Comparison of ENCODE assay signal across 9 mouse cellular contexts in genomic region chr4:155602753-155603152, GRCm38 (mm10). TPM values are rescaled to one million over a fixed set of nuclear protein-coding genes. Genes with fewer than 3 reads are reported as not detected.
DNase-seq lines count a peak whose midpoint lies in the region; ATAC-seq and TF ChIP-seq lines count a peak whose summit lies in the region.
"Had no signal": no experiment of that assay in that cellular context is flagged by ENCODE, and none has a peak within 500 bp of the region (broad histone marks: within the 10 kb centered on the region; RNA-seq: fewer than 3 reads in every experiment).

No protein-coding gene starts in this region.

- peak overlapping the region; percentile 86 for H3K4me2 ChIP-seq in embryonic facial prominence, embryonic 12.5 days (replicated peaks)
- H3K4me2 ChIP-seq in intestine, embryonic 14.5 days (ENCODE audit: low read length): peak overlapping the region; percentile 72
- H3K4me2 ChIP-seq in midbrain, embryonic 15.5 days: peak overlapping the region; percentile 94

- peak overlapping the region; percentile 69 for H3K4me3 ChIP-seq in left cerebral cortex, adult 2 months
- H3K4me3 ChIP-seq in embryonic facial prominence, embryonic 12.5 days: peak overlapping the region; percentile 98
- H3K4me3 ChIP-seq in intestine, embryonic 14.5 days (ENCODE audit: low read depth, low read length): no peak overlapping the region
- H3K4me3 ChIP-seq in midbrain, embryonic 15.5 days: peak overlapping the region; percentile 87

- no peaks in the 10 kb centered on the region for H3K9me3 ChIP-seq in embryonic facial prominence, embryonic 12.5 days
- no peaks in the 10 kb centered on the region for H3K9me3 ChIP-seq in intestine, embryonic 14.5 days (ENCODE audit: control insufficient read depth, low read length)
- no peaks in the 10 kb centered on the region for H3K9me3 ChIP-seq in midbrain, embryonic 15.5 days

- peaks cover 9% of the 10 kb centered on the region for H3K4me1 ChIP-seq in embryonic facial prominence, embryonic 12.5 days
- peaks cover 6% of the 10 kb centered on the region for H3K4me1 ChIP-seq in intestine, embryonic 14.5 days (replicated peaks; ENCODE audit: control insufficient read depth, insufficient read depth, low read length)
- peaks cover 19% of the 10 kb centered on the region for H3K4me1 ChIP-seq in midbrain, embryonic 15.5 days

- intact Hi-C loops in left cerebral cortex, adult 2 months (cut with DNase I): no loop called here
- intact Hi-C loops in left cerebral cortex, postnatal 4 days (cut with DNase I): no loop called here
- intact Hi-C loops in left cerebral cortex, postnatal 10 days (cut with DNase I): no loop called here

- H3K27me3 ChIP-seq in embryonic facial prominence, embryonic 12.5 days: no peaks in the 10 kb centered on the region
- H3K27me3 ChIP-seq in intestine, embryonic 14.5 days (replicated peaks; ENCODE audit: control insufficient read depth, insufficient read depth, low read length): no peaks in the 10 kb centered on the region
- no peaks in the 10 kb centered on the region for H3K27me3 ChIP-seq in midbrain, embryonic 15.5 days (replicated peaks)

- TF ChIP-seq CTCF in left cerebral cortex, adult 2 months (IDR thresholded peaks at IDR 0.05): no peak

- 0 out of 2 replicates have a peak, but pooled peaks cover 17% of the 10 kb centered on the region for H3K36me3 ChIP-seq in embryonic facial prominence, embryonic 12.5 days
- peaks cover 5% of the 10 kb centered on the region; the same call in 1 of the 2 replicates for H3K36me3 ChIP-seq in intestine, embryonic 14.5 days (ENCODE audit: control insufficient read depth, insufficient read depth, low read length)
- no peaks in the 10 kb centered on the region for H3K36me3 ChIP-seq in midbrain, embryonic 15.5 days (replicated peaks)

- WGBS in embryonic facial prominence, embryonic 12.5 days: 92% methylated on average over 1 of the region's 1 CpGs
- WGBS in intestine, embryonic 14.5 days: 96% methylated on average over 1 of the region's 1 CpGs
- WGBS in midbrain, embryonic 15.5 days: 87% methylated on average over 1 of the region's 1 CpGs

- DNase-seq in left cerebral cortex, adult 2 months (ENCODE audit: extremely low spot score in 1 of 2, low spot score in 2 of 2): no peak
- DNase-seq in left cerebral cortex, postnatal 4 days: no peak
- DNase-seq in intestine, embryonic 14.5 days (ENCODE audit: low spot score): no peak
- DNase-seq in urinary bladder, adult 2 months (ENCODE audit: low spot score): no peak
- DNase-seq in left cerebral cortex, postnatal 10 days (ENCODE audit: extremely low spot score in 1 of 2, low spot score in 2 of 2): no peak
- no peak for DNase-seq in cerebellum, adult 8-10 months

- H3K27ac ChIP-seq in left cerebral cortex, adult 2 months: no peak overlapping the region
- H3K27ac ChIP-seq in embryonic facial prominence, embryonic 12.5 days: no peak overlapping the region
- H3K27ac ChIP-seq in intestine, embryonic 14.5 days (ENCODE audit: low read depth): no peak overlapping the region
- H3K27ac ChIP-seq in midbrain, embryonic 15.5 days: no peak overlapping the region

- no peak for ATAC-seq in embryonic facial prominence, embryonic 12.5 days (ENCODE audit: insufficient number of reproducible peaks, insufficient read depth, low FRiP score, low TSS enrichment)
- ATAC-seq in intestine, embryonic 14.5 days (replicated peaks; ENCODE audit: low FRiP score, low TSS enrichment, low read depth): no peak
- no peak for ATAC-seq in midbrain, embryonic 15.5 days (replicated peaks)

- H3K9ac ChIP-seq in embryonic facial prominence, embryonic 12.5 days: no peak overlapping the region
- no peak overlapping the region for H3K9ac ChIP-seq in intestine, embryonic 14.5 days (ENCODE audit: low read length)
- H3K9ac ChIP-seq in midbrain, embryonic 15.5 days: 0 out of 2 replicates have a peak overlapping the region, but pooled peaks have one; percentile 96

RNA-seq across cellular contexts. Expression of gene Slc35e2, which starts 1.5 kb away (rescaled TPM):
- 10 to 100 TPM; 47.3 to 50.5 TPM for total RNA-seq in left cerebral cortex, adult 2 months (2021)
- 10 to 100 TPM; 39.1 to 40.6 TPM for total RNA-seq in left cerebral cortex, postnatal 4 days (2021)
- polyA plus RNA-seq in embryonic facial prominence, embryonic 12.5 days (2016; fragmentation: Nextera tagmentation; extraction: Ambion mirVana): 11.4 and 12.5 TPM in 2 replicates
- polyA plus RNA-seq in intestine, embryonic 14.5 days (2014; fragmentation: Nextera tagmentation; extraction: Ambion mirVana): 8.5 and 9.5 TPM in 2 replicates
- 15.3 and 17.5 TPM in 2 replicates for polyA plus RNA-seq in midbrain, embryonic 15.5 days (2015; fragmentation: Nextera tagmentation; extraction: Ambion mirVana)
- 6.1 and 7.8 TPM in 2 replicates for polyA plus RNA-seq in urinary bladder, adult 2 months (2012; rRNA removed)
- 10 to 100 TPM; 44.1 to 45.2 TPM for total RNA-seq in left cerebral cortex, postnatal 10 days (2021)

RNA-seq across cellular contexts. Expression of gene Cdk11b, which starts 21.9 kb away (rescaled TPM):
- total RNA-seq in left cerebral cortex, adult 2 months (2021): 10 to 100 TPM; 46.8 to 56.0 TPM
- 10 to 100 TPM; 55.5 to 60.6 TPM for total RNA-seq in left cerebral cortex, postnatal 4 days (2021)
- 78.3 and 86.6 TPM in 2 replicates for polyA plus RNA-seq in embryonic facial prominence, embryonic 12.5 days (2016; fragmentation: Nextera tagmentation; extraction: Ambion mirVana)
- 48.7 and 52.6 TPM in 2 replicates for polyA plus RNA-seq in intestine, embryonic 14.5 days (2014; fragmentation: Nextera tagmentation; extraction: Ambion mirVana)
- polyA plus RNA-seq in midbrain, embryonic 15.5 days (2015; fragmentation: Nextera tagmentation; extraction: Ambion mirVana): 54.6 and 56.2 TPM in 2 replicates
- polyA plus RNA-seq in urinary bladder, adult 2 months (2012; rRNA removed): 35.6 and 61.6 TPM in 2 replicates
- total RNA-seq in left cerebral cortex, postnatal 10 days (2021): 10 to 100 TPM; 42.0 to 51.4 TPM

RNA-seq across cellular contexts. Expression of gene Nadk, which starts 40.6 kb away (rescaled TPM):
- 10 to 100 TPM; 55.9 to 58.2 TPM for total RNA-seq in left cerebral cortex, adult 2 months (2021)
- 10 to 100 TPM; 58.8 to 59.5 TPM for total RNA-seq in left cerebral cortex, postnatal 4 days (2021)
- 96.6 and 101 TPM in 2 replicates for polyA plus RNA-seq in embryonic facial prominence, embryonic 12.5 days (2016; fragmentation: Nextera tagmentation; extraction: Ambion mirVana)
- 93.6 and 99.6 TPM in 2 replicates for polyA plus RNA-seq in intestine, embryonic 14.5 days (2014; fragmentation: Nextera tagmentation; extraction: Ambion mirVana)
- 82.9 and 88.7 TPM in 2 replicates for polyA plus RNA-seq in midbrain, embryonic 15.5 days (2015; fragmentation: Nextera tagmentation; extraction: Ambion mirVana)
- polyA plus RNA-seq in urinary bladder, adult 2 months (2012; rRNA removed): 110 and 118 TPM in 2 replicates
- total RNA-seq in left cerebral cortex, postnatal 10 days (2021): 10 to 100 TPM; 47.9 TPM

RNA-seq across cellular contexts. Expression of gene Gm10563, which starts 42.5 kb away (rescaled TPM):
- not detected for total RNA-seq in left cerebral cortex, adult 2 months (2021)
- not detected for total RNA-seq in left cerebral cortex, postnatal 4 days (2021)
- polyA plus RNA-seq in embryonic facial prominence, embryonic 12.5 days (2016; fragmentation: Nextera tagmentation; extraction: Ambion mirVana): not detected in 2 replicates
- polyA plus RNA-seq in intestine, embryonic 14.5 days (2014; fragmentation: Nextera tagmentation; extraction: Ambion mirVana): not detected in 2 replicates
- not detected in 2 replicates for polyA plus RNA-seq in midbrain, embryonic 15.5 days (2015; fragmentation: Nextera tagmentation; extraction: Ambion mirVana)
- polyA plus RNA-seq in urinary bladder, adult 2 months (2012; rRNA removed): not detected in 2 replicates
- not detected for total RNA-seq in left cerebral cortex, postnatal 10 days (2021)
- polyA plus RNA-seq: testis, adult 2 months had no signal

RNA-seq across cellular contexts. Expression of gene Mmp23, which starts 50.4 kb away (rescaled TPM):
- total RNA-seq in left cerebral cortex, adult 2 months (2021): 1 to 10 TPM; 4.1 to 5.4 TPM
- 1 to 10 TPM; 3.9 to 4.8 TPM for total RNA-seq in left cerebral cortex, postnatal 4 days (2021)
- polyA plus RNA-seq in embryonic facial prominence, embryonic 12.5 days (2016; fragmentation: Nextera tagmentation; extraction: Ambion mirVana): 11.3 and 16.1 TPM in 2 replicates
- polyA plus RNA-seq in intestine, embryonic 14.5 days (2014; fragmentation: Nextera tagmentation; extraction: Ambion mirVana): 30.3 and 31.1 TPM in 2 replicates
- 3.8 and 5.5 TPM in 2 replicates for polyA plus RNA-seq in midbrain, embryonic 15.5 days (2015; fragmentation: Nextera tagmentation; extraction: Ambion mirVana)
- 138 and 226 TPM in 2 replicates for polyA plus RNA-seq in urinary bladder, adult 2 months (2012; rRNA removed)
- 1 to 10 TPM; 2.1 to 2.2 TPM for total RNA-seq in left cerebral cortex, postnatal 10 days (2021)
